Mouse (Mus musculus): ENCODE data around the gene Ctsk. TPM values are rescaled to one million over a fixed set of nuclear protein-coding genes. Genes with fewer than 3 reads are reported as not detected.

Gene Ctsk
- polyA plus RNA-seq, 1 experiment from 2014 or later = 3.2 TPM

DNA sequence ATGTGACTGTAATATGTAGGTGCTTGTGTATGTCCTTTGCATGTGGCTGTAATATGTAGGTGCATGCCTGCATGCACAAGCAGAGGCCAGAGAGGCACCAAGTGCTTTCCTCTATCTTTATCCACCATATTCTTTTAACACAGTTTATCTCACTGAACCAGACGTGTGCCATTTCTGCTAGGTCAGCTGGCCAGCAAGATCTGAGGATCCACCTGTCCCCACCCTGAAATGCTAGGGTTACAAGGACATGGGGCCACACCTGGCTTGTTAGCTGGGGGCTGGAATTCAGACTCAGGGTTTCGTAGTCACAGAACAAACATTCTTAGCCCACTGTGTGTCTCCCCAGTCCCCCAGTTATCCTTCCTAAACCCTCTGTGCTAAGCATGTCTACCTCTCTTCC lies 20.3 kb downstream of the Ctsk start:
- Histone ChIP-seq H3K9ac (replicated peaks; ENCODE audit: low read depth, low read length) (no peak overlapping the region), H3K4me2 (ENCODE audit: low read length) (no peak overlapping the region), H3K4me3 (replicated peaks; ENCODE audit: low read length) (no peak overlapping the region), H3K27ac (ENCODE audit: low read length) (no peak overlapping the region), H3K9me3 (ENCODE audit: control insufficient read depth, low read length) (no peaks in the 10 kb centered on the region), H3K27me3 (replicated peaks; ENCODE audit: control insufficient read depth, insufficient read depth, low read length) (no peaks in the 10 kb centered on the region), H3K4me1 (replicated peaks; ENCODE audit: control insufficient read depth, insufficient read depth, low read length) (no peaks in the 10 kb centered on the region), H3K36me3 (ENCODE audit: control insufficient read depth, insufficient read depth) (no peaks in the 10 kb centered on the region)
- no peak for ATAC-seq
- 91% methylated on average over 2 of the region's 2 CpGs for WGBS

DNA sequence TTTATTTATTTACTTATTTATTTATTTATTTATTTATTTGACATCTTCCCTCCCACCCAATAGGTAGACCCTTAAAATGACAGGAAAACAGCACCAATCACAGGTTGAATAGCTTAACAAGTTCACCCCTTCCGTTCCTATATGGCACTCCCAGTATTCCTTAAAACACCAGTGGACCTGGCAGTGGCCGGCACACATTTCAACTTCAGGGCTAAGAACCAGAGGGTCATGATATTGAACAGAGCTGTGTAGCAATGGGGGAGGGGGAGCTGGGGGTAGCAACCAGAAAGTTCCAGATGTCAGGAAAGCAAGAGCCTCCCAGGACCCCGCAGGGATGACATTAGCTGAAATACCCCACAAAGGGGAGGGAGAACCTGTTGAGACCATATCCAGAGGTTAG lies 21.0 kb downstream of the Ctsk start:
- Histone ChIP-seq H3K4me3 (replicated peaks; ENCODE audit: low read length) (no peak overlapping the region), H3K4me1 (replicated peaks; ENCODE audit: control insufficient read depth, insufficient read depth, low read length) (no peaks in the 10 kb centered on the region), H3K9me3 (ENCODE audit: control insufficient read depth, low read length) (no peaks in the 10 kb centered on the region), H3K27ac (ENCODE audit: low read length) (no peak overlapping the region), H3K9ac (replicated peaks; ENCODE audit: low read depth, low read length) (no peak overlapping the region), H3K4me2 (ENCODE audit: low read length) (no peak overlapping the region), H3K36me3 (ENCODE audit: control insufficient read depth, insufficient read depth) (no peaks in the 10 kb centered on the region), H3K27me3 (replicated peaks; ENCODE audit: control insufficient read depth, insufficient read depth, low read length) (no peaks in the 10 kb centered on the region)
- 93% methylated on average over 3 of the region's 3 CpGs for WGBS
- ATAC-seq = no peak

DNA sequence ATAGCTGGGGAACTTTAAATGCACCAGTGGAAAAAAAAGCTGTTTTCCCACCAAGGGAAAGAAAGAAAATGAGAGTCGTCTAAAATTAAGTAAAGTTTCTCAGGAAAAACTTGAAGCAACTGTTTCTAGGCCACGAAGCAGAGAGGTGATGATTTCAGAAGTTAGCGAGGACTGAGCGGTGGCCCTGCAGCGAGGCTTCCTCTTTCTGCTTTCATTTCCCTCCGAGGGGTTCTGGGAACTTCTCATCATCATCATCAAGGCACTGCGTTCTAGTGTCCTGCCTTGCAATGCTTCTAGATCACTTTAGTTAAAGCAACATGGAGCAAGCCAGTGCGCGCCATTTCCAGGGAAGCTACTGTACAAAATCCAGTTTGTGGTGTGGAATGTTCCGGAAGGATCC lies 22.1 kb downstream of the Ctsk start:
- H3K9me3 ChIP-seq (ENCODE audit: control insufficient read depth, low read length) = no peaks in the 10 kb centered on the region
- H3K27ac ChIP-seq (ENCODE audit: low read length) = no peak overlapping the region
- ATAC-seq = no peak
- H3K4me1 ChIP-seq (replicated peaks; ENCODE audit: control insufficient read depth, insufficient read depth, low read length) = no peaks in the 10 kb centered on the region
- H3K4me2 ChIP-seq (ENCODE audit: low read length) = no peak overlapping the region
- H3K27me3 ChIP-seq (replicated peaks; ENCODE audit: control insufficient read depth, insufficient read depth, low read length) = no peaks in the 10 kb centered on the region
- no peaks in the 10 kb centered on the region for H3K36me3 ChIP-seq (ENCODE audit: control insufficient read depth, insufficient read depth)
- H3K9ac ChIP-seq (replicated peaks; ENCODE audit: low read depth, low read length) = no peak overlapping the region
- WGBS = 91% methylated on average over 10 of the region's 10 CpGs
- H3K4me3 ChIP-seq (replicated peaks; ENCODE audit: low read length) = no peak overlapping the region

DNA sequence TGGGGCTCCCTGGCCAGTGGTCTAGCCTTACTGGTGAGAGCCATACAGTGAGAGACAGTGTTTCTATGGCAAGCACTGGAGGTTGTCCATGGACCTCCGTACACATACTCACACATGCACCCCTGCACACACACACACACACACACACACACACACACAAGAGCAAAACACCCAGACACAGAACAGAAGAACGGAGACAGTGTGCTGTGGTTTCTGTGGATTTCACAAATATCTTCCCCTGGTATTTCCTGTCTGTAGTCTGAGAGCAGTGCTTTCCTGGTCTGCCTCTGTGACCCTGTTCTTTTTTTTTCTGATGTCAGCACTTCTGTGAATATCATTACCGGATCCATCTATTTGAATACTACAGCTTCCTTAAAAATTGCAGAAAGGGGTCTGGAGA lies 24.6 kb downstream of the Ctsk start:
- no peak overlapping the region for H3K4me2 ChIP-seq (ENCODE audit: low read length)
- no peaks in the 10 kb centered on the region for H3K4me1 ChIP-seq (replicated peaks; ENCODE audit: control insufficient read depth, insufficient read depth, low read length)
- no peak overlapping the region for H3K4me3 ChIP-seq (replicated peaks; ENCODE audit: low read length)
- ATAC-seq = no peak
- no peaks in the 10 kb centered on the region for H3K36me3 ChIP-seq (ENCODE audit: control insufficient read depth, insufficient read depth)
- no peak overlapping the region for H3K27ac ChIP-seq (ENCODE audit: low read length)
- no peaks in the 10 kb centered on the region for H3K9me3 ChIP-seq (ENCODE audit: control insufficient read depth, low read length)
- no peak overlapping the region for H3K9ac ChIP-seq (replicated peaks; ENCODE audit: low read depth, low read length)
- H3K27me3 ChIP-seq (replicated peaks; ENCODE audit: control insufficient read depth, insufficient read depth, low read length) = no peaks in the 10 kb centered on the region
- 74% methylated on average over 3 of the region's 3 CpGs for WGBS

DNA sequence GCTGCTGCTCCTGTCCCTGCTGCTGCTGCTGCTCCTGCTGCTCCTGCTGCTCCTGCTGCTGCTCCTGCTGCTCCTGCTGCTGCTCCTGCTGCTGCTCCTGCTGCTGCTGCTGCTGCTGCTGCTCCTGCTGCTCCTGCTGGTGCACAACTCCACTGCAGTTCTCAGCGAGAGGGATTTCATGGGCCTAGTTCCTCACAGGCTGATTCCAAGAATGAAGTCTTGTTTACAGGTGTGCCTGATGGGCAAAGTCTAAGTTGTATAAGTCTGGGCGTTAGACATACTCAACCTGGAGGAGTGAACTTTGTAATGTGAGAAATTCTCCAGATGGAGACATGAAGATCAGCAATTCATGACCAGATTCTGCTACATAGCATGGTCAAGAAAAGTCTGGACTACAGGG lies 25.6 kb downstream of the Ctsk start:
- 58% methylated on average over 2 of the region's 2 CpGs for WGBS
- ATAC-seq = no peak
- H3K36me3 ChIP-seq (ENCODE audit: control insufficient read depth, insufficient read depth) = no peaks in the 10 kb centered on the region

DNA sequence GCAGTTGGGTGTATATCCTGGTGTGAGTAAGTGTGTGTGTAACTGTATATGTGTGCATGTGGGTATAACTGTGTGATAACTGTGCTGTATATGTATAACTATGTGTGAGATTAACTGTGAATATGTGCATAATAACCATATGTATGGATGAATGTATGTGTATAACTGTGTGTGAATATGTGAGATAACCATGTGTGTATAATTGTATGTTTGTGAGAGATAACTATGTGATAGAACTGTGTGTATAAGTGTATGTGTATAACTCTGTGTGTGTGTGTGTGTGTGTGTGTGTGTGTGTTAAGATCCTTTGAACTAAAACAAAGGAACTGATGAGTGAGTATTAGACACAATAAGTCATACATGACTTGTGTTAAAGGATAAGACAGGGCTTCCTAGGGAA lies 27.1 kb downstream of the Ctsk start:
- H3K4me3 ChIP-seq (replicated peaks; ENCODE audit: low read length) = no peak overlapping the region

More for the DNA sequence above, 25.6 kb downstream of the Ctsk start:
- Histone ChIP-seq H3K4me3 (replicated peaks; ENCODE audit: low read length) (no peak overlapping the region), H3K27me3 (replicated peaks; ENCODE audit: control insufficient read depth, insufficient read depth, low read length) (no peaks in the 10 kb centered on the region), H3K27ac (ENCODE audit: low read length) (no peak overlapping the region), H3K4me1 (replicated peaks; ENCODE audit: control insufficient read depth, insufficient read depth, low read length) (no peaks in the 10 kb centered on the region), H3K9ac (replicated peaks; ENCODE audit: low read depth, low read length) (no peak overlapping the region), H3K4me2 (ENCODE audit: low read length) (no peak overlapping the region), H3K9me3 (ENCODE audit: control insufficient read depth, low read length) (no peaks in the 10 kb centered on the region)

DNA sequence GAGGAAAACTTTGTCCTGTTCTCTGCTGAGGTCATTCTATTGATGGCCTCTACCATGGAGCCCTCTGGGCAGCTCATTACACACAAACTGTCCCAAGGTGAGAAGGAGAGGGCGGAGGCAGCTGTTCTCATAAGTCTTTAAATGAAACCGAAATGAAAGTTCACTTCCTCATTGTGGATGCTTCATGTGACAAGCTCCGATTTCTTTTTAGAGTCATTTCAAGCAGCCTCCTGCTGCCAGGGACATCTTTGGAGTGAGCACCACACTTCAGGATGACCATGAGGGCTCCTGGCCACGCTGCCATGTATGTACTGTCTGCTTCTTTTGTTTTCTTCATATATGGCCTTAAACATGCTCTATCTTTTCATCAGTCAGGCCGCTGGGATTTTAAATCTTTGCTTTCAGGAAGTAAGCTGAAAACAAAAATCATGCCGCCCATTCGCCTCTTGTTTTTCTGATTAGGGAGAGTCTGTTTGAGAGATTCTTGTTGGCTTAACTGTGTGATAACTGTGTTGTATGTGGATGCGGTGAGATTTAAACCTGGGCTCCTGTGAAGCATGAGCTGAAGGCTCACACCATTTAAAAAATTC lies 27.7 kb downstream of the Ctsk start, which contains the start of gene Ctss:
Gene Ctss, plus strand, starts transcription at position 165 of the 590 bp plus-strand sequence.
- Histone ChIP-seq H3K9ac (replicated peaks; ENCODE audit: low read depth, low read length) (no peak within 1 kb of the TSS), H3K27ac (ENCODE audit: low read length) (no peak within 1 kb of the TSS), H3K27me3 (replicated peaks; ENCODE audit: control insufficient read depth, insufficient read depth, low read length) (no peaks in the 10 kb centered on the region), H3K4me1 (replicated peaks; ENCODE audit: control insufficient read depth, insufficient read depth, low read length) (no peaks in the 10 kb centered on the region), H3K36me3 (ENCODE audit: control insufficient read depth, insufficient read depth) (no peaks in the 10 kb centered on the region), H3K4me3 (replicated peaks; ENCODE audit: low read length) (no peak within 1 kb of the TSS), H3K4me2 (ENCODE audit: low read length) (no peak within 1 kb of the TSS), H3K9me3 (ENCODE audit: control insufficient read depth, low read length) (no peaks in the 10 kb centered on the region)
- 90% methylated on average over 8 of the region's 8 CpGs for WGBS
- ATAC-seq = no peak

More for the DNA sequence above, 27.1 kb downstream of the Ctsk start:
- Histone ChIP-seq H3K4me2 (ENCODE audit: low read length) (no peak overlapping the region), H3K4me1 (replicated peaks; ENCODE audit: control insufficient read depth, insufficient read depth, low read length) (no peaks in the 10 kb centered on the region), H3K36me3 (ENCODE audit: control insufficient read depth, insufficient read depth) (no peaks in the 10 kb centered on the region), H3K27ac (ENCODE audit: low read length) (no peak overlapping the region), H3K27me3 (replicated peaks; ENCODE audit: control insufficient read depth, insufficient read depth, low read length) (no peaks in the 10 kb centered on the region), H3K9ac (replicated peaks; ENCODE audit: low read depth, low read length) (no peak overlapping the region), H3K9me3 (ENCODE audit: control insufficient read depth, low read length) (no peaks in the 10 kb centered on the region)
- ATAC-seq = no peak

DNA sequence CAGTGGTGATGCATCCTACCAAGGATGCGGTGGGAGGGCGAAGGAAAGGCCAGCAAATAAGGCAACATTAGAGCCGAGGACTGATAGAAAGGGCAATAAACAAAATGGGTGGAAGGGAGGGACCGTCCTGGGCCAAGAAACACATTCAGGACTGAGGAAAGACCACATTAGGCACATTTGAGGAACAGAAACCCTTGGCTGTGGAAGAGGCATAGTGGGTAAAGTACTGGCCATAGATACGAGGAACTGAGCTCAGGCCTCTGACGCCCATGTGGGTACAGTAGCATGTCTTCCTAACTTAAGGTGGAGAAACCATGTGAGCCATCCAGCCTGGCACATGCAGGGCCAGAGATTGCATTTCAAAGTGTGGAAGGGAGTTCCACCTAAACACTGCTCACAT lies 30.8 kb downstream of the Ctsk start:
- Histone ChIP-seq H3K4me2 (ENCODE audit: low read length) (no peak overlapping the region), H3K4me1 (replicated peaks; ENCODE audit: control insufficient read depth, insufficient read depth, low read length) (no peaks in the 10 kb centered on the region), H3K27ac (ENCODE audit: low read length) (no peak overlapping the region), H3K4me3 (replicated peaks; ENCODE audit: low read length) (no peak overlapping the region), H3K9ac (replicated peaks; ENCODE audit: low read depth, low read length) (no peak overlapping the region), H3K9me3 (ENCODE audit: control insufficient read depth, low read length) (no peaks in the 10 kb centered on the region), H3K36me3 (ENCODE audit: control insufficient read depth, insufficient read depth) (no peaks in the 10 kb centered on the region), H3K27me3 (replicated peaks; ENCODE audit: control insufficient read depth, insufficient read depth, low read length) (no peaks in the 10 kb centered on the region)
- 90% methylated on average over 6 of the region's 6 CpGs for WGBS
- ATAC-seq = no peak

DNA sequence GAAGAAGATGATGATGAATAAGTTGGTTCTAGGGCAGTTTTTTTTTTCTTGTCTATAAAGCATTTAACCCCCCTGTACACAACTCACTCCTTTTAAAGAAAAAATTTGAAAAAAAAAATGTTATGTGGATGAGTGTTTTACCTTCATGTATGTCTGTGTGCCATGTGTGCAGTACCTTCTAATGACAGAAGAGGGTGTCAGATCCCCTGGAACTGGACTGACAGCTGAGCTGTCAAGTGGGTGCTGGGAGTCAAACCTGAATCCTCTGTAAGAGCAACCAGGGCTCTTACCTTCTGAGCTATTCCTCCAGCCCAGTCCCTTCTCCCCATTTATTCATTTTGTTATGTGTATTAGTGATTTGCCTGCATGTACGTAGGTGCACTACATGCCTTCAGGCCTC lies 32.0 kb downstream of the Ctsk start:
- Histone ChIP-seq H3K9ac (replicated peaks; ENCODE audit: low read depth, low read length) (no peak overlapping the region), H3K27ac (ENCODE audit: low read length) (no peak overlapping the region), H3K4me2 (ENCODE audit: low read length) (no peak overlapping the region), H3K36me3 (ENCODE audit: control insufficient read depth, insufficient read depth) (no peaks in the 10 kb centered on the region), H3K4me3 (replicated peaks; ENCODE audit: low read length) (no peak overlapping the region), H3K27me3 (replicated peaks; ENCODE audit: control insufficient read depth, insufficient read depth, low read length) (no peaks in the 10 kb centered on the region), H3K4me1 (replicated peaks; ENCODE audit: control insufficient read depth, insufficient read depth, low read length) (no peaks in the 10 kb centered on the region), H3K9me3 (ENCODE audit: control insufficient read depth, low read length) (no peaks in the 10 kb centered on the region)
- WGBS = 81% methylated on average over 1 of the region's 1 CpGs
- no peak for ATAC-seq

DNA sequence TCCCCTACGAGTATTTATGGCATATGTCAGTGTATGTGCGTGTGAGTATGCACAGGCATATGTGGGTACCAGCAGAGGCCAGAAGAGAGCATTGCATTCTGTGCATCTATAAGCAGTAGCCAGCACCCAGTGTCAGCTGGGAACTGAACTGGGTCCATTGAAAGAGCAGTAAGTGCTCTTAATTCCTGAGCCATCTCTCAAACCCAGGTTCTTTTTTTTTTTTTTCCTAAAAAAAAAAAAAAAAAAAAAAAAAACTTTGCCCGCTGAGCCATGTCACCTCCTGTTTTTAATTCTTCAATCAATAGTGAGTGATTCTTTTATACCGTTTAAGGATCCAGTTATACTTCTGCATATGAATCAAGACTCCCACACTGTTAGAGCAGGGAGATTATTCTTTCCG lies 34.3 kb downstream of the Ctsk start:
- WGBS = 88% methylated on average over 5 of the region's 5 CpGs
- no peak overlapping the region for H3K4me2 ChIP-seq (ENCODE audit: low read length)
- no peaks in the 10 kb centered on the region for H3K36me3 ChIP-seq (ENCODE audit: control insufficient read depth, insufficient read depth)
- H3K4me3 ChIP-seq (replicated peaks; ENCODE audit: low read length) = no peak overlapping the region
- H3K9me3 ChIP-seq (ENCODE audit: control insufficient read depth, low read length) = no peaks in the 10 kb centered on the region
- H3K9ac ChIP-seq (replicated peaks; ENCODE audit: low read depth, low read length) = no peak overlapping the region
- H3K27me3 ChIP-seq (replicated peaks; ENCODE audit: control insufficient read depth, insufficient read depth, low read length) = no peaks in the 10 kb centered on the region
- H3K27ac ChIP-seq (ENCODE audit: low read length) = no peak overlapping the region
- no peak for ATAC-seq
- H3K4me1 ChIP-seq (replicated peaks; ENCODE audit: control insufficient read depth, insufficient read depth, low read length) = no peaks in the 10 kb centered on the region
